Mouse (Mus musculus) erythroblast, embryonic 14.5 days (primary cell): ENCODE data around the gene Pon1.

Source experiments
- GATA1 ChIP-seq: IDR thresholded peaks from 2 replicates; pipeline ENCODE4 v1.6.1; 2012; ENCODE audit warnings: low read length, inconsistent platforms, mixed read lengths
- TAL1 ChIP-seq: IDR thresholded peaks from 3 replicates; pipeline ENCODE4 v1.6.1; 2012; ENCODE audit warnings: low read length, inconsistent platforms, mixed read lengths

DNA sequence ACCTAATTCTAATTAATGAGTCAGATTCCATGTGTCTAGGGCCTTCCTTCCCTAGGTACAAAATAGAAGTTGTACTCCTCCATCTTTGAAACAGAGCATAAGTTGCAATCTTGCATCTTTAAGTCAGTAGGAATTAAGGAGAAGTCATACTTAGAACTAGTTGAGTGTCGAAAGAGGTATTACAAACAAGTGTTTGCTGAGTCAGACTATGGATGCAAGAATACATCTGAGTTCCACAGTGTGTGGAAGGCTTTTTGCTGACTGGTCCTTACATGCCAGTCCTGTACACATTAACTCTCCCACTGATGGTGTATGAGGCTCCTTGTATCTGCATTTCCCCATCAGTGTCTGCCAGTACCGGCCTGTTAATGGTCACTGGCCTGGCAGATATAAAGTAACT is 14.1 kb upstream of the Pon1 start:
- no peak for TF ChIP-seq GATA1
- no peak for TF ChIP-seq TAL1
